Mouse (Mus musculus): ENCODE measurements around the gene Snx18. TPM values are rescaled to one million over a fixed set of nuclear protein-coding genes. Genes with fewer than 3 reads are reported as not detected.
A peak's percentile ranks its signal among the peaks of the same experiment; 100 is the strongest.

The Snx18 gene
- polyA plus RNA-seq (2021): 35.3 TPM

- peak; percentile 75 for ATAC-seq
- TF ChIP-seq CTCF (IDR thresholded peaks at IDR 0.05): no peak
- no peak for DNase-seq (ENCODE audit: low read depth, low spot score)
- H3K27me3 ChIP-seq: no peaks in the 10 kb centered on the region
- in situ Hi-C loops (cut with MboI; ENCODE audit: low pct_unique_long_range_greater_than_20kb): loop anchor here (5.0 to 10.0 kb wide), 3 partner anchors 153 to 571 kb away; partner anchors contain the start of gene Gpx8
- ChIA-PET POLR2A (interaction anchor here (0.5 to 2.1 kb wide), 9 partner anchors 19 to 348 kb away, joined by 3 to 7 read pairs (median 4); no protein-coding TSS in a partner anchor), CTCF (interaction anchor here (0.7 to 4.8 kb wide), 27 partner anchors 11 to 572 kb away, joined by 3 to 39 read pairs (median 4); partner anchors contain the start of gene Gpx8)
Measured at GRCm38 (mm10) chr13:113617891-113618823, at the start of gene Snx18. Snx18 (minus strand) TSS chr13:113618564.

DNA sequence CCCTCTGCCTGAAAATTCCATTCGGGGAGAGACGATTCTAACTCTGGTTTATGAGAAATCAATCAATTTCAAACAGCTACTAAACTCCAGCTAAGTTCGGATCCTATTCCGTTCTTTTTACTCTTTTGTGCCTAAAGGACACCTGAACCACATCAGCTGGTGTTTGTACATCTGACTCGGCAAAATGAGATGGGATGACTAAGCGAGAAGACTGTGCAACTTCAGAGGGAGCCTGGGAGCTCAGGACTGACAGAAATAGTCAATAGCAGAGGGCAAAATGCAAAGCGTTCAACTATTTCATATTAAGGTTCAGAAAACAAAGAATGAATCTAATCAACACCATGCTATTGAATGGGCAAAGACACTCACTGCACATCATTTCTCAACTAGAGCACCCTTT, 45.5 kb upstream of the Snx18 start:
- in situ Hi-C loops (cut with MboI; ENCODE audit: low pct_unique_long_range_greater_than_20kb): no loop called here
- no peak for ATAC-seq
- POLR2A ChIA-PET: no interaction called here
- H3K27me3 ChIP-seq: no peaks in the 10 kb centered on the region
- TF ChIP-seq CTCF (IDR thresholded peaks at IDR 0.05): no peak
- CTCF ChIA-PET: interaction anchor here (1.1 to 2.8 kb wide), 4 partner anchors 23 to 266 kb away, joined by 3 to 10 read pairs (median 4); no protein-coding TSS in a partner anchor
- DNase-seq (ENCODE audit: low read depth, low spot score): no peak

GRCm38 (mm10) chr13:113663151-113663779, 44.9 kb upstream of the Snx18 start, which contains the start of gene Hspb3:
Hspb3 (minus strand) TSS chr13:113663676.
- CTCF ChIA-PET: interaction anchor here (1.1 to 2.8 kb wide), 4 partner anchors 22 to 267 kb away, joined by 3 to 10 read pairs (median 4); no protein-coding TSS in a partner anchor
- DNase-seq (ENCODE audit: low read depth, low spot score): no peak

DNA sequence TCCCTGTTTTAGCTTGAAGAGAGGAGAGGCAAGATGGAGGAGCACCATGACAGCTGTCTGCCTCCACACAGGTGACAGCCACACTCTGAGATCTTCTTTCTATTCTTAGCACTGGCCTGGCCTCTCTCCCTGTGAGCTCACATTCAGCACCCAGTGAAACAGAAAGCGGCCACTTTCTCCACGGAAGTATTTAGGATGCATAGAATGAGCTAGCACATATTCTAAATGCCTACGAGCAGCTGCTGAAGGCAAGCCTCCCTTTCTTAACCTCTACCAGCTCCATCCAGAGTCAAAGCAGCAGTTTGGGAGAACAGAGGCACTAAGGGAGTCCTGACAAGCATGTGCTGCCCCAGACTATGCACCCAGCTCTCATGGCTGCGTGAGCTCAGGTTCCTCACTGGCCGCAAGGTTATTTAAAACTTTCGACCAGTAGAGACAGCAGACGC, 43.5 kb upstream of the Snx18 start:
- DNase-seq (ENCODE audit: low read depth, low spot score) (no peak), ATAC-seq (no peak)
- no peak for TF ChIP-seq CTCF (IDR thresholded peaks at IDR 0.05)
- in situ Hi-C loops (cut with MboI; ENCODE audit: low pct_unique_long_range_greater_than_20kb): no loop called here
- ChIA-PET CTCF (interaction anchor here (0.6 to 3.7 kb wide), 9 partner anchors 7 to 339 kb away, joined by 3 to 20 read pairs (median 5); no protein-coding TSS in a partner anchor), POLR2A (no interaction called here)
- no peaks in the 10 kb centered on the region for H3K27me3 ChIP-seq

More at GRCm38 (mm10) chr13:113663151-113663779, 44.9 kb upstream of the Snx18 start, which contains the start of gene Hspb3:
- no peak for ATAC-seq
- TF ChIP-seq CTCF (IDR thresholded peaks at IDR 0.05): no peak
- POLR2A ChIA-PET: no interaction called here
- in situ Hi-C loops (cut with MboI; ENCODE audit: low pct_unique_long_range_greater_than_20kb): no loop called here
- no peaks in the 10 kb centered on the region for H3K27me3 ChIP-seq

DNA sequence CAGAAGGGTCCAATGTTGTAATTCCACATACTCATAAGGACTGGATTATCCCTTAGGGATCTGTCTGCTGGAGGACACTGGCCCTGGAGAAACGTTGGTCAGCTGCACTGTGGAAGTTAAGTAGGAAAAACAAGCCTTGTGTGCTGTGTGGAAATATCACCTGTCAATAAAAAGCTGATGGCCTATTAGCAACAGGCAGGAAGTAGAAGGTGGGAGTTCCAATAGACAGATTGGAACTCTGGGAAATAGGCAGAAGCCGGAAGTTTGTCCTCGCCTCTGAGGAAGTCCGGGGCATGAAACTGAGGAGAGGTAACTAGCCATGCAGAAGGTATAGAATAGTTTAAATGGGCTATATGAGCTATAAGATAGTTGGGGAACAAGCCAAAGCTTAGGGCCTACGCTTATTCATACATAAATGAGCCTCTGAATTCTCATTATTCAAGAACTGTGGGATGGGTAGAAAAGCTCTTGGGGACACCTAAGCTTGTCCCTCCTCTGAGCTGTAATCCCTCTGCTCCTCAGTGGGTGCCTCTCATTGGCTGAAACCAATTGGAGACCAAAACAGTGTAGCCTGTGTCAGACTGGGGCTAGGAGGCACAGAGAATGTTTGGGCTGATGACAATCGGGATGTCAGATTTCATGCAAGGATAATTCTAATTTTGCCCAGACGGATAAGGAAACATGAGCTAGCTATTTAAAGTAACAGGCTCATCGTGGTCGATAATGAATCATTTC, 42.4 kb upstream of the Snx18 start:
- POLR2A ChIA-PET: no interaction called here
- ATAC-seq (no peak), DNase-seq (ENCODE audit: low read depth, low spot score) (no peak)
- H3K27me3 ChIP-seq: no peaks in the 10 kb centered on the region
- CTCF ChIA-PET: interaction anchor here (1.0 to 3.7 kb wide), 7 partner anchors 8 to 338 kb away, joined by 3 to 20 read pairs (median 5); no protein-coding TSS in a partner anchor
- in situ Hi-C loops (cut with MboI; ENCODE audit: low pct_unique_long_range_greater_than_20kb): no loop called here
- no peak for TF ChIP-seq CTCF (IDR thresholded peaks at IDR 0.05)

DNA sequence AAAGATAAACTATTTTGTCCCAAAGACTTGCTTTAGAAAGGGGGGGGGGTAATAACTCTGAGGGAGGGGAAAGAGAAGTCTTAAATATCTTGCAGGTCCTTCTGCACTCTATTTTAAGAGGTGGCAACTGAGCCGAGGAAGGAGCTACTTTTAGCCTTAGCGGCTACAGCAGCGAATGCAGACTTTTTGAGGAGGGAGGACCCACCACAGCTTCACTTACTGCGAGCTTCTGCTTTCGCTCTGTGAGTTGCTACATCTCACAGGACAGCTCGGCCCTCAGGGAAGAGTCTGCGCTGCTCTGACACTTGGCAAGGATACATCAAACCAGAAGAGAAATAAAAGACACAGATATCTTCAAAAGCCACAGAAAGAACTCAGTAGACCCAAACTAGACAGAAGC, 38.8 kb upstream of the Snx18 start:
- ATAC-seq (no peak), DNase-seq (ENCODE audit: low read depth, low spot score) (no peak)
- in situ Hi-C loops (cut with MboI; ENCODE audit: low pct_unique_long_range_greater_than_20kb): no loop called here
- POLR2A ChIA-PET: interaction anchor here (0.7 kb wide), 2 partner anchors 15 to 18 kb away, joined by 3 to 4 read pairs; no protein-coding TSS in a partner anchor
- no peaks in the 10 kb centered on the region for H3K27me3 ChIP-seq
- CTCF ChIA-PET: interaction anchor here (0.7 kb wide), 2 partner anchors 207 to 336 kb away, joined by 3 to 4 read pairs; no protein-coding TSS in a partner anchor
- TF ChIP-seq CTCF (IDR thresholded peaks at IDR 0.05): no peak

- POLR2A ChIA-PET: interaction anchor here (0.7 kb wide), 2 partner anchors 16 to 18 kb away, joined by 3 to 4 read pairs; no protein-coding TSS in a partner anchor
- CTCF ChIA-PET: interaction anchor here (0.7 kb wide), 1 partner anchor 208 kb away, joined by 4 read pairs; no protein-coding TSS in a partner anchor
- H3K27me3 ChIP-seq: no peaks in the 10 kb centered on the region
- TF ChIP-seq CTCF (IDR thresholded peaks at IDR 0.05): no peak
- in situ Hi-C loops (cut with MboI; ENCODE audit: low pct_unique_long_range_greater_than_20kb): no loop called here
- no peak for DNase-seq (ENCODE audit: low read depth, low spot score)
- ATAC-seq: no peak
Measured at GRCm38 (mm10) chr13:113656639-113657038, 38.3 kb upstream of the Snx18 start.

- in situ Hi-C loops (cut with MboI; ENCODE audit: low pct_unique_long_range_greater_than_20kb): no loop called here
- CTCF ChIA-PET: interaction anchor here (2.0 kb wide), 1 partner anchor 209 kb away, joined by 9 read pairs; no protein-coding TSS in a partner anchor
- H3K27me3 ChIP-seq: no peaks in the 10 kb centered on the region
- DNase-seq (ENCODE audit: low read depth, low spot score) (no peak), ATAC-seq (no peak)
- no peak for TF ChIP-seq CTCF (IDR thresholded peaks at IDR 0.05)
- POLR2A ChIA-PET: no interaction called here
Measured at GRCm38 (mm10) chr13:113655511-113655910, 37.1 kb upstream of the Snx18 start.

DNA sequence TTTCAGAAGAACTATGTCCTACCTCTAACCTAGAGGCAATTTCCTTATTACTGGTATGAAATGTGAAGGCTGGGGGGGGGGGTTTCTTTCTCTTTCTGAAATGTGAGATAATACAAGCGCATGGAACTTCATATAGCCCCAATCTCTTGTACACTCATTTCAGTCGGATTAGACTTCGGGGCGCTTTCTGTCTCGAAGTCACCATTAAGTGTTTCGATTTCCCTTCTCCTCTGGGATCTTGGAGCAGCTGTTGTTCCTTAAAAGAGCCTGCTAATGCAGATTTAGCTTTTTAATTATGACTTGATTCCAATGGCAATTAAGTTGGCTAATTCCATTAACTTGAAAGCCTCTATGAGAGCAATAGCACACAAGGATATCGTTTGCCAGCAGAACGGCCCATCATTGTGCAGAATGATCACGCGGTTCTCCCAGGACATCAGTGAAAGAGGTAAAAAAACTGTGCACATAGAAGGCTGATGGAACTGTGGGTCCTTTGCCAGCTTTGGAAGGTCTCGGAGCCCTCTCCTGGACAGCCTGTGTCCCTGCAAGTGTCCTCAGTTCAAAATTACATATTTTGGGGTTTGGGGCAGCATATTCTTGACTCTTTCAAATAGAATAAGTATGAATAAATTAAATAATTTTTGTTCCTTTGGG, 22.7 kb upstream of the Snx18 start:
- in situ Hi-C loops (cut with MboI; ENCODE audit: low pct_unique_long_range_greater_than_20kb): loop anchor here (5.0 kb wide), 2 partner anchors 226 to 1151 kb away; no protein-coding TSS in a partner anchor
- DNase-seq (ENCODE audit: low read depth, low spot score): no peak
- H3K27me3 ChIP-seq: no peaks in the 10 kb centered on the region
- ChIA-PET POLR2A (no interaction called here), CTCF (interaction anchor here (0.9 to 4.6 kb wide), 8 partner anchors 21 to 1151 kb away, joined by 3 to 25 read pairs (median 4); partner anchors contain the start of gene Hspb3)
- peak; percentile 52 for TF ChIP-seq CTCF (IDR thresholded peaks at IDR 0.05)
- no peak for ATAC-seq

Measured in Patski (cell line).